Mouse (Mus musculus) MN1 (cell line): ENCODE data around the gene Il2ra.

Experiments
- DNase-seq: peaks from one replicate; pipeline ENCODE4 v3.0.0-alpha.2; 2016; ENCODE audit warnings: low spot score

Gene Il2ra

GRCm38 (mm10) chr2:11705201-11706025 is 62.8 kb downstream of the Il2ra start, which contains the start of gene Il15ra:
Il15ra (plus strand) TSS chr2:11705290.
- peak; percentile 36 for DNase-seq

GRCm38 (mm10) chr2:11706030-11706745 is 63.6 kb downstream of the Il2ra start:
- DNase-seq = no peak

- DNase-seq = no peak
Measured at GRCm38 (mm10) chr2:11706746-11707065, 64.1 kb downstream of the Il2ra start.

- DNase-seq = no peak
Measured at GRCm38 (mm10) chr2:11708538-11708937, 65.9 kb downstream of the Il2ra start.

GRCm38 (mm10) chr2:11710101-11710500 is 67.5 kb downstream of the Il2ra start:
- DNase-seq = peak; percentile 10

GRCm38 (mm10) chr2:11712483-11712990 is 69.9 kb downstream of the Il2ra start:
- DNase-seq = no peak

- no peak for DNase-seq
Measured at GRCm38 (mm10) chr2:11713021-11713420, 70.4 kb downstream of the Il2ra start.

- no peak for DNase-seq
Measured at GRCm38 (mm10) chr2:11714535-11714934, 71.9 kb downstream of the Il2ra start.

GRCm38 (mm10) chr2:11718573-11718972 is 76.0 kb downstream of the Il2ra start:
- no peak for DNase-seq

- no peak for DNase-seq
Measured at GRCm38 (mm10) chr2:11722564-11722963, 80.0 kb downstream of the Il2ra start.

GRCm38 (mm10) chr2:11727574-11727973 is 85.0 kb downstream of the Il2ra start:
- no peak for DNase-seq

GRCm38 (mm10) chr2:11729091-11729490 is 86.5 kb downstream of the Il2ra start:
- DNase-seq = no peak

- no peak for DNase-seq
Measured at GRCm38 (mm10) chr2:11732978-11733377, 90.4 kb downstream of the Il2ra start.

GRCm38 (mm10) chr2:11735853-11736252 is 93.2 kb downstream of the Il2ra start:
- DNase-seq = no peak

GRCm38 (mm10) chr2:11738794-11739193 is 96.2 kb downstream of the Il2ra start:
- DNase-seq = no peak

GRCm38 (mm10) chr2:11739516-11740051 is 97.0 kb downstream of the Il2ra start:
- DNase-seq = no peak
